Mouse (Mus musculus) bone marrow macrophage, adult 2 months (primary cell): ENCODE results near the gene Tnfrsf19.

Experiments
- CTCF ChIP-seq: IDR thresholded peaks from 2 replicates; pipeline ENCODE4 v1.5.1; 2012; ENCODE audit warnings: low read depth, mild to moderate bottlenecking, low read length, moderate library complexity
- POLR2A ChIP-seq: IDR thresholded peaks from 2 replicates; pipeline ENCODE4 v1.6.1; 2012; ENCODE audit warnings: mild to moderate bottlenecking, low read depth, low read length, borderline replicate concordance

DNA sequence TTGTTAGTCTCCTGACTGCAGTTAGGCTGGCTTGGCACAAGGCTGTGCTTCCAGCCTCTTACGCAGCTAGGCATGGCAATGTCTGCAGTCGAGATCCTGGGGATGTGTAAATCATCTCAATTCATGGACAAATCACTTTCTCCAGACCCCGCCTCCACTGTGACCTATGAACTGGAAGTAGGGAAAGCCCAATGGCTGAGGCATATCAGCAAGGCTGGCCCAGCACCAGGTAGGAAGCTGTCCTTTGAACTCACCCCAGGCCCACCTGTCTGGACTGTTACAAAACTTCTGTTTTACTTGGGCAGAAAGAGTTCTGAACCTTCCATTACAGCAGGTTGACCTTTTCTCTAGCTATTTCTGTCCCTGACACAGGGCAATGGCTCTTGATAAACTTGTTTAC lies 70.6 kb downstream of the Tnfrsf19 start:
- TF ChIP-seq POLR2A (no peak), CTCF (no peak)
